Mouse (Mus musculus) forebrain, embryonic 11.5 days (tissue): ENCODE data around the gene Megf11. TPM values are rescaled to one million over a fixed set of nuclear protein-coding genes. Genes with fewer than 3 reads are reported as not detected.

ENCODE experiments used
- ATAC-seq: fragments of 200-750 bp; cut with Nextera tagmentation; replicated peaks from 2 replicates; pipeline ENCODE4 v1.8.0; 2017; ENCODE audit warnings: moderate TSS enrichment; ENCODE audit not compliant: low FRiP score
- DNase-seq: peaks from one replicate; pipeline ENCODE4 v3.0.0-alpha.2; 2017; ENCODE audit warnings: low spot score
- H3K27ac ChIP-seq: fragments of 300-500 bp; sonication (generic); 2 replicates; pipeline ENCODE4 v1.5.1; 2014; ENCODE audit warnings: low read depth, low read length
- H3K27me3 ChIP-seq: fragments of 300-500 bp; sonication (generic); 2 replicates; pipeline ENCODE4 v1.6.1; 2014; ENCODE audit warnings: mild to moderate bottlenecking, low read length, mixed read lengths; ENCODE audit not compliant: control insufficient read depth, insufficient read depth
- H3K36me3 ChIP-seq: fragments of 300-500 bp; sonication (generic); 2 replicates; pipeline ENCODE4 v1.6.1; 2014; ENCODE audit warnings: mild to moderate bottlenecking, low read length, moderate library complexity, mixed read lengths; ENCODE audit not compliant: control insufficient read depth, insufficient read depth
- H3K4me1 ChIP-seq: fragments of 300-500 bp; sonication (generic); replicated peaks from 2 replicates; pipeline ENCODE4 v1.6.1; 2014; ENCODE audit warnings: low read length, mixed read lengths; ENCODE audit not compliant: control insufficient read depth, insufficient read depth
- H3K4me2 ChIP-seq: fragments of 300-500 bp; sonication (generic); 2 replicates; pipeline ENCODE4 v1.6.1; 2014; ENCODE audit warnings: low read depth, mild to moderate bottlenecking, low read length, moderate library complexity, mixed read lengths; ENCODE audit not compliant: severe bottlenecking
- H3K4me3 ChIP-seq: fragments of 300-500 bp; sonication (generic); 2 replicates; pipeline ENCODE4 v1.5.1; 2014; ENCODE audit warnings: low read depth, low read length
- H3K9ac ChIP-seq: fragments of 300-500 bp; sonication (generic); 2 replicates; pipeline ENCODE4 v1.6.1; 2014; ENCODE audit warnings: low read length
- H3K9me3 ChIP-seq: fragments of 300-500 bp; sonication (generic); 2 replicates; pipeline ENCODE4 v1.6.1; 2016; ENCODE audit warnings: low read length, mixed read lengths; ENCODE audit not compliant: control insufficient read depth
- WGBS: fragments of 180-500 bp; shearing (Covaris S2); extraction: QIAGEN DNeasy Blood & Tissue Kit; methylation state at CpG from one replicate; pipeline ENCODE4 v1.1.7; 2014; 5-methylcytosine and 5-hydroxymethylcytosine counted together
- polyA plus RNA-seq: library from polyadenylated mRNA; unstranded; fragments of >200 nt; fragmentation: Nextera tagmentation; extraction: Ambion mirVana; gene quantifications from 2 replicates; pipeline ENCODE4 v1.2.1, GENCODE M21; 2014

The Megf11 gene
- polyA plus RNA-seq, 1 experiment from 2014 or later = 3.3 TPM

- no peak overlapping the region for H3K9ac ChIP-seq
- H3K4me2 ChIP-seq = no peak overlapping the region
- no peak overlapping the region for H3K4me3 ChIP-seq
- DNase-seq = no peak
- peaks cover 2% of the 10 kb centered on the region; the same call in 1 of the 2 replicates for H3K27me3 ChIP-seq
- WGBS = 45% methylated on average over 5 of the region's 5 CpGs
- H3K36me3 ChIP-seq = no peaks in the 10 kb centered on the region
- no peak for ATAC-seq
- H3K9me3 ChIP-seq = no peaks in the 10 kb centered on the region
- H3K27ac ChIP-seq = no peak overlapping the region
- 0 out of 2 replicates have a peak, but pooled peaks cover 3% of the 10 kb centered on the region for H3K4me1 ChIP-seq
These were observed 236.3 kb downstream of the Megf11 start for GRCm38 (mm10) chr9:64621499-64622296.

GRCm38 (mm10) chr9:64623361-64623760 is 237.9 kb downstream of the Megf11 start:
- Histone ChIP-seq H3K36me3 (no peaks in the 10 kb centered on the region), H3K4me3 (no peak overlapping the region), H3K27me3 (no peaks in the 10 kb centered on the region), H3K27ac (no peak overlapping the region), H3K4me1 (0 out of 2 replicates have a peak, but pooled peaks cover 3% of the 10 kb centered on the region), H3K9me3 (no peaks in the 10 kb centered on the region), H3K9ac (no peak overlapping the region), H3K4me2 (no peak overlapping the region)
- no peak for DNase-seq
- ATAC-seq = no peak
- 94% methylated on average over 4 of the region's 4 CpGs for WGBS

- Histone ChIP-seq H3K9me3 (no peaks in the 10 kb centered on the region), H3K4me1 (0 out of 2 replicates have a peak, but pooled peaks cover 3% of the 10 kb centered on the region), H3K27ac (no peak overlapping the region), H3K4me2 (no peak overlapping the region), H3K27me3 (no peaks in the 10 kb centered on the region), H3K4me3 (no peak overlapping the region), H3K9ac (no peak overlapping the region), H3K36me3 (no peaks in the 10 kb centered on the region)
- ATAC-seq (no peak), DNase-seq (peak; percentile 79)
- 68% methylated on average over 8 of the region's 8 CpGs for WGBS
These were observed 239.1 kb downstream of the Megf11 start for GRCm38 (mm10) chr9:64624536-64624935.

- no peak overlapping the region for H3K4me2 ChIP-seq
- H3K4me1 ChIP-seq = 0 out of 2 replicates have a peak, but pooled peaks cover 3% of the 10 kb centered on the region
- H3K36me3 ChIP-seq = no peaks in the 10 kb centered on the region
- ATAC-seq (no peak), DNase-seq (no peak)
- H3K4me3 ChIP-seq = no peak overlapping the region
- no peak overlapping the region for H3K27ac ChIP-seq
- no peaks in the 10 kb centered on the region for H3K9me3 ChIP-seq
- no peak overlapping the region for H3K9ac ChIP-seq
- H3K27me3 ChIP-seq = no peaks in the 10 kb centered on the region
- WGBS = 60% methylated on average over 1 of the region's 1 CpGs
These were observed 244.4 kb downstream of the Megf11 start for GRCm38 (mm10) chr9:64629802-64630201.

GRCm38 (mm10) chr9:64633169-64633568 is 247.7 kb downstream of the Megf11 start:
- no peak for DNase-seq
- 93% methylated on average over 3 of the region's 3 CpGs for WGBS

GRCm38 (mm10) chr9:64636111-64636510 is 250.7 kb downstream of the Megf11 start:
- Histone ChIP-seq H3K4me2 (no peak overlapping the region), H3K4me3 (no peak overlapping the region), H3K9ac (no peak overlapping the region), H3K9me3 (no peaks in the 10 kb centered on the region), H3K27me3 (peaks cover 12% of the 10 kb centered on the region; the same call in 1 of the 2 replicates), H3K36me3 (no peaks in the 10 kb centered on the region), H3K27ac (no peak overlapping the region), H3K4me1 (peaks cover 3% of the 10 kb centered on the region; the same call in 1 of the 2 replicates)
- ATAC-seq = no peak
- 59% methylated on average over 6 of the region's 6 CpGs for WGBS
- no peak for DNase-seq

More at GRCm38 (mm10) chr9:64633169-64633568, 247.7 kb downstream of the Megf11 start:
- H3K27me3 ChIP-seq = peaks cover 6% of the 10 kb centered on the region; the same call in 1 of the 2 replicates
- no peak overlapping the region for H3K27ac ChIP-seq
- no peak overlapping the region for H3K4me3 ChIP-seq
- peaks cover 1% of the 10 kb centered on the region; the same call in 1 of the 2 replicates for H3K4me1 ChIP-seq
- H3K9me3 ChIP-seq = no peaks in the 10 kb centered on the region
- no peak for ATAC-seq
- H3K36me3 ChIP-seq = no peaks in the 10 kb centered on the region
- H3K4me2 ChIP-seq = no peak overlapping the region
- H3K9ac ChIP-seq = no peak overlapping the region

- Histone ChIP-seq H3K4me2 (no peak overlapping the region), H3K4me1 (peaks cover 3% of the 10 kb centered on the region; the same call in 1 of the 2 replicates), H3K4me3 (no peak overlapping the region), H3K36me3 (no peaks in the 10 kb centered on the region), H3K27me3 (peaks cover 12% of the 10 kb centered on the region; the same call in 1 of the 2 replicates), H3K27ac (no peak overlapping the region), H3K9me3 (no peaks in the 10 kb centered on the region), H3K9ac (no peak overlapping the region)
- 78% methylated on average over 2 of the region's 2 CpGs for WGBS
- DNase-seq (no peak), ATAC-seq (no peak)
These were observed 251.5 kb downstream of the Megf11 start for GRCm38 (mm10) chr9:64636961-64637360.

- WGBS = 4% methylated on average over 22 of the region's 22 CpGs
- H3K27me3 ChIP-seq = peaks cover 12% of the 10 kb centered on the region; the same call in 1 of the 2 replicates
- H3K9ac ChIP-seq = no peak overlapping the region; the same call in 1 of the 2 replicates
- peak overlapping the region; percentile 15; the same call in 1 of the 2 replicates for H3K4me3 ChIP-seq
- H3K9me3 ChIP-seq = no peaks in the 10 kb centered on the region
- H3K4me1 ChIP-seq = peaks cover 3% of the 10 kb centered on the region; the same call in 1 of the 2 replicates
- H3K4me2 ChIP-seq = peak overlapping the region; percentile 43
- DNase-seq (peak; percentile 57), ATAC-seq (no peak)
- H3K36me3 ChIP-seq = no peaks in the 10 kb centered on the region
- H3K27ac ChIP-seq = no peak overlapping the region
These were observed 252.8 kb downstream of the Megf11 start for GRCm38 (mm10) chr9:64638250-64638649.
